In genomic region chr5:111115519-111116350, GRCm38 (mm10) we compare ENCODE assay signal across 9 mouse cellular contexts.
DNase-seq lines count a peak whose midpoint lies in the region; ATAC-seq and TF ChIP-seq lines count a peak whose summit lies in the region.
"Had no signal": no experiment of that assay in that cellular context is flagged by ENCODE, and none has a peak within 500 bp of the region (broad histone marks: within the 10 kb centered on the region; RNA-seq: fewer than 3 reads in every experiment).

No protein-coding gene starts in this region.

- no peak overlapping the region for H3K9ac ChIP-seq in lung, postnatal 0 days (replicated peaks; ENCODE audit: low read depth)
- H3K9ac ChIP-seq: hindbrain, embryonic 15.5 days had no signal

- peak; percentile 49 for ATAC-seq in lung, postnatal 0 days

- H3K27me3 ChIP-seq in lung, postnatal 0 days (replicated peaks; ENCODE audit: insufficient read depth, low read length), result no peaks in the 10 kb centered on the region
- H3K27me3 ChIP-seq: hindbrain, embryonic 15.5 days had no signal

- H3K4me1 ChIP-seq in lung, postnatal 0 days (ENCODE audit: insufficient read depth, low read depth, low read length), result peaks cover 9% of the 10 kb centered on the region; the same call in 1 of the 2 replicates

- H3K27ac ChIP-seq in lung, postnatal 0 days (ENCODE audit: low read length), result peak overlapping the region; percentile 38
- H3K27ac ChIP-seq: hindbrain, embryonic 15.5 days had no signal

- intact Hi-C loops in heart, postnatal 25 days (cut with DNase I), result loop anchor here (5.0 kb wide), 1 partner anchor 133 kb away; no protein-coding TSS in a partner anchor
- intact Hi-C loops in heart, postnatal 14 days (cut with DNase I), result no loop called here

- H3K9me3 ChIP-seq in lung, postnatal 0 days (ENCODE audit: low read length), result no peaks in the 10 kb centered on the region
- H3K9me3 ChIP-seq: hindbrain, embryonic 15.5 days had no signal

- no peak overlapping the region for H3K4me2 ChIP-seq in lung, postnatal 0 days (replicated peaks; ENCODE audit: low read depth, low read length)
- H3K4me2 ChIP-seq: hindbrain, embryonic 15.5 days had no signal

- TF ChIP-seq EP300 in lung, postnatal 0 days (IDR thresholded peaks at IDR 0.05), result no peak

- DNase-seq in heart, adult 18-20 months, result peak; percentile 55 to 61
- no peak for DNase-seq in heart, postnatal 25 days (ENCODE audit: low spot score)
- DNase-seq in c-Kit-positive CD71-negative TER-119-negative erythroid progenitor cells, embryonic 14.5 days (ENCODE audit: low read depth), result peak; percentile 24
- peak; percentile 32 to 44 for DNase-seq in heart, postnatal 14 days
- peak; percentile 59 for DNase-seq in lung, postnatal 0 days (ENCODE audit: low spot score)
- peak; percentile 41 for DNase-seq in thymus, postnatal 14 days
- no peak for DNase-seq in urinary bladder, postnatal 36 days (ENCODE audit: low spot score in 2 of 2)
- no peak for DNase-seq in urinary bladder, postnatal 4 days (ENCODE audit: low spot score in 2 of 2)

- H3K36me3 ChIP-seq in lung, postnatal 0 days (ENCODE audit: insufficient read depth, low read length), result no peaks in the 10 kb centered on the region
- H3K36me3 ChIP-seq: hindbrain, embryonic 15.5 days had no signal

- H3K4me3 ChIP-seq in lung, postnatal 0 days (ENCODE audit: low read depth, low read length), result no peak overlapping the region
- H3K4me3 ChIP-seq: hindbrain, embryonic 15.5 days had no signal

- TF ChIP-seq CTCF in lung, postnatal 0 days (IDR thresholded peaks at IDR 0.05), result no peak

- 49% methylated on average over 15 of the region's 15 CpGs for WGBS in lung, postnatal 0 days

Comparison
In these comparisons a context has a peak if more than half of its experiments do, and no peak if none do; other contexts are left out.
1. DNase-seq: peak in heart, adult 18-20 months (2 of 2), c-Kit-positive CD71-negative TER-119-negative erythroid progenitor cells, embryonic 14.5 days (single experiment), heart, postnatal 14 days (2 of 2), lung, postnatal 0 days (single experiment) and thymus, postnatal 14 days (single experiment); none in heart, postnatal 25 days (single experiment), urinary bladder, postnatal 36 days (0 of 2) and urinary bladder, postnatal 4 days (0 of 2).